10 mouse cellular contexts compared by ENCODE assay signal in genomic region chr2:52999524-52999969, GRCm38 (mm10).
DNase-seq lines count a peak whose midpoint lies in the region; ATAC-seq and TF ChIP-seq lines count a peak whose summit lies in the region.
"Had no signal": no experiment of that assay in that cellular context is flagged by ENCODE, and none has a peak within 500 bp of the region (broad histone marks: within the 10 kb centered on the region; RNA-seq: fewer than 3 reads in every experiment).

No protein-coding gene starts in this region.

- H3K4me3 ChIP-seq in cerebellum, adult 2 months (replicated peaks; ENCODE audit: insufficient read depth, low read depth, low read length) = no peak overlapping the region
- no peak overlapping the region for H3K4me3 ChIP-seq in kidney, postnatal 0 days (replicated peaks; ENCODE audit: low read depth, low read length)
- no peak overlapping the region for H3K4me3 ChIP-seq in midbrain, embryonic 14.5 days (replicated peaks; ENCODE audit: low read depth, low read length)
- H3K4me3 ChIP-seq: embryonic facial prominence, embryonic 13.5 days had no signal

- no peak overlapping the region for H3K9ac ChIP-seq in kidney, postnatal 0 days (ENCODE audit: low read depth, low read length)
- H3K9ac ChIP-seq in midbrain, embryonic 14.5 days (replicated peaks; ENCODE audit: low read length) = no peak overlapping the region
- H3K9ac ChIP-seq: embryonic facial prominence, embryonic 13.5 days had no signal

- WGBS in cerebellum, adult 2 months = 49% methylated on average over 3 of the region's 3 CpGs
- 22% methylated on average over 3 of the region's 3 CpGs for WGBS in kidney, postnatal 0 days
- 24% methylated on average over 3 of the region's 3 CpGs for WGBS in midbrain, embryonic 14.5 days

- peak in 1 of 2 experiments; percentile 30 for DNase-seq in cerebellum, adult 2 months
- no peak for DNase-seq in cerebellum, adult 11-12 months
- DNase-seq in kidney, postnatal 0 days (ENCODE audit: low spot score) = peak; percentile 50
- no peak for DNase-seq in kidney, postnatal 4 days
- DNase-seq in cerebellum, postnatal 10 days = peak; percentile 55 to 69
- peak; percentile 53 for DNase-seq in midbrain, embryonic 14.5 days
- DNase-seq in ovary, adult 18-20 months (ENCODE audit: low spot score) = no peak
- no peak for DNase-seq in right cerebral cortex, postnatal 4 days
- DNase-seq: right cerebral cortex, adult 18-20 months had no signal

- no peaks in the 10 kb centered on the region for H3K9me3 ChIP-seq in kidney, postnatal 0 days (replicated peaks; ENCODE audit: low read length)
- no peaks in the 10 kb centered on the region for H3K9me3 ChIP-seq in midbrain, embryonic 14.5 days (ENCODE audit: control insufficient read depth, low read length)
- H3K9me3 ChIP-seq: embryonic facial prominence, embryonic 13.5 days had no signal

- no peak overlapping the region for H3K4me2 ChIP-seq in kidney, postnatal 0 days (ENCODE audit: low read length)
- H3K4me2 ChIP-seq in midbrain, embryonic 14.5 days (ENCODE audit: low read length) = no peak overlapping the region
- H3K4me2 ChIP-seq: embryonic facial prominence, embryonic 13.5 days had no signal

- H3K36me3 ChIP-seq in kidney, postnatal 0 days (ENCODE audit: insufficient read depth, low read length) = no peaks in the 10 kb centered on the region
- H3K36me3 ChIP-seq in midbrain, embryonic 14.5 days (ENCODE audit: control insufficient read depth, insufficient read depth, low read length) = no peaks in the 10 kb centered on the region
- H3K36me3 ChIP-seq: embryonic facial prominence, embryonic 13.5 days had no signal

- no peak; the same call in 1 of the 2 replicates for ATAC-seq in kidney, postnatal 0 days (replicated peaks; ENCODE audit: low FRiP score, low read depth)
- no peak for ATAC-seq in midbrain, embryonic 14.5 days (ENCODE audit: low FRiP score, low TSS enrichment)

- H3K4me1 ChIP-seq in cerebellum, adult 2 months (ENCODE audit: control insufficient read depth, insufficient read depth, low read length) = no peaks in the 10 kb centered on the region; the same call in 1 of the 2 replicates
- 0 out of 2 replicates have a peak, but pooled peaks cover 3% of the 10 kb centered on the region for H3K4me1 ChIP-seq in kidney, postnatal 0 days (replicated peaks; ENCODE audit: insufficient read depth, low read length)
- H3K4me1 ChIP-seq in midbrain, embryonic 14.5 days (ENCODE audit: control insufficient read depth, insufficient read depth, low read length) = peaks cover 11% of the 10 kb centered on the region; the same call in 1 of the 2 replicates

- TF ChIP-seq POLR2A in cerebellum, adult 2 months (IDR thresholded peaks at IDR 0.05; ENCODE audit: borderline replicate concordance, insufficient read depth, low read length) = no peak

- no peak overlapping the region for H3K27ac ChIP-seq in cerebellum, adult 2 months (ENCODE audit: insufficient read depth, low read length)
- no peak overlapping the region for H3K27ac ChIP-seq in kidney, postnatal 0 days
- H3K27ac ChIP-seq in midbrain, embryonic 14.5 days (replicated peaks; ENCODE audit: low read depth, low read length) = no peak overlapping the region
- H3K27ac ChIP-seq: embryonic facial prominence, embryonic 13.5 days had no signal

- peak; percentile 13; the same call in 1 of the 2 replicates for TF ChIP-seq CTCF in cerebellum, adult 2 months (IDR thresholded peaks at IDR 0.05; ENCODE audit: borderline replicate concordance, insufficient read depth, low read depth, low read length)
- TF ChIP-seq CTCF in kidney, postnatal 0 days (IDR thresholded peaks at IDR 0.05; ENCODE audit: low read depth) = peak; percentile 52

- H3K27me3 ChIP-seq in cerebellum, adult 2 months (ENCODE audit: control insufficient read depth, insufficient read depth, low read length) = no peaks in the 10 kb centered on the region
- no peaks in the 10 kb centered on the region for H3K27me3 ChIP-seq in kidney, postnatal 0 days (ENCODE audit: insufficient read depth, low read length)
- no peaks in the 10 kb centered on the region for H3K27me3 ChIP-seq in midbrain, embryonic 14.5 days (ENCODE audit: control insufficient read depth, insufficient read depth, low read length)
- H3K27me3 ChIP-seq: embryonic facial prominence, embryonic 13.5 days had no signal

Comparison
In these comparisons a context has a peak if more than half of its experiments do, and no peak if none do; other contexts are left out.
1. DNase-seq: peak in kidney, postnatal 0 days (single experiment), cerebellum, postnatal 10 days (2 of 2) and midbrain, embryonic 14.5 days (single experiment); none in cerebellum, adult 11-12 months (single experiment), kidney, postnatal 4 days (0 of 2), ovary, adult 18-20 months (single experiment) and right cerebral cortex, postnatal 4 days (single experiment).